Mouse (Mus musculus): ENCODE results near the gene Cradd.

DNA sequence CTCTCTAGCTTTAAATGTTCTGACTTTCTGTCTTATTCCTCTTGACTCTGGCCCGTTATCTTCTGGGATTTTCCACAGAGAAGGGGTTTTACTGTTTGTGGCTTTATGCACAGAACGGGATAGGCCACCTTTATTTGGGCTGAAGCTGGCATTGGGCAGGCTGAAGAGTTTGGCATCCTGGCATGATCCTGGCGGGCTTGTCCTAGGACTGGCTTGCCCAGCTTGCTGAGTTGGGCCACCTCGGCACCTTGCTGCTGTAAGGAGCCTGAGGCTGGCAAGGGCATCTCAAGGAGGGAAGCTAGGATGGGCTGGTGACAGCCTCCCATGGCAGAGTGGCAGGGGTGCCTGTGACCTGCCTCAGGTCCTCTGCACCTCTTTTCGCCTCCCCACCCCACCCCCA, 55.6 kb downstream of the Cradd start:
- TF ChIP-seq CTCF (IDR thresholded peaks at IDR 0.05; ENCODE audit: low read depth, low read length) (no peak), POLR2A (IDR thresholded peaks at IDR 0.05; ENCODE audit: extremely low read depth, insufficient read depth, low read length) (no peak)

Data from liver, adult 2 months (tissue).